Mouse (Mus musculus) megakaryocyte-erythroid progenitor cell, adult 5-6 weeks (primary cell): ENCODE data around the gene Zfp352. TPM values are rescaled to one million over a fixed set of nuclear protein-coding genes. Genes with fewer than 3 reads are reported as not detected.
"Not testable (repeated sequence)": the region's sequence is repeated elsewhere in the genome, so short reads cannot be mapped to it uniquely, and the experiment has no call there.

Source experiments
- ATAC-seq: replicated peaks from 2 replicates; pipeline ENCODE4 v1.8.0; 2016; ENCODE audit warnings: mild to moderate bottlenecking, inconsistent platforms; ENCODE audit not compliant: severe bottlenecking, poor library complexity, low FRiP score, low TSS enrichment
- total RNA-seq, 2 experiments: library from RNA; stranded (forward) in 1 of 2; stranded (reverse) in 1 of 2; fragments of 200-1000, 215-1000 nt in 1 of 2; fragments of >200 nt in 1 of 2; fragmentation: Nextera tagmentation in 1 of 2; gene quantifications; 2 replicates each; pipeline ENCODE4 v1.2.3; 2014 to 2017

The Zfp352 gene
- total RNA-seq (2014; fragmentation: Nextera tagmentation), result not detected in 2 replicates
- not detected in 2 replicates for total RNA-seq (2017)

DNA sequence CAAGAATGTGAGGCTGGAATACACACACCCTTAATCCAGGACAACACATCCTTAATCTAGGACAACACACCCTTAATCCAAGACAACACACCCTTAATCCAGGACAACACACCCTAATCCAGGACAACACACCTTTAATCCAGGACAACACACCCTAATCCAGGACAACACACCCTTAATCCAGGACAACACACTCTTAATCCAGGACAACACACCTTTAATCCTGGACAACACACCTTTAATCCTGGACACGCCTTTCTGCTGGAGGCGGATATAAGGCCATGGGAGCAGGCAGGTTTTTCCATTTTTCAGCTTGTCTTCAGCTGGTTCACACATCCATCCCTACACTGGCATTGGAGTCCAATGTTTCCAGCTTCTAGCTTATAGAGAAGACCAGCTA is at the start of gene Zfp352:
TSS of gene Zfp352 (plus strand) at position 301 of the 400 bp plus-strand sequence.
- ATAC-seq, result no peak

DNA sequence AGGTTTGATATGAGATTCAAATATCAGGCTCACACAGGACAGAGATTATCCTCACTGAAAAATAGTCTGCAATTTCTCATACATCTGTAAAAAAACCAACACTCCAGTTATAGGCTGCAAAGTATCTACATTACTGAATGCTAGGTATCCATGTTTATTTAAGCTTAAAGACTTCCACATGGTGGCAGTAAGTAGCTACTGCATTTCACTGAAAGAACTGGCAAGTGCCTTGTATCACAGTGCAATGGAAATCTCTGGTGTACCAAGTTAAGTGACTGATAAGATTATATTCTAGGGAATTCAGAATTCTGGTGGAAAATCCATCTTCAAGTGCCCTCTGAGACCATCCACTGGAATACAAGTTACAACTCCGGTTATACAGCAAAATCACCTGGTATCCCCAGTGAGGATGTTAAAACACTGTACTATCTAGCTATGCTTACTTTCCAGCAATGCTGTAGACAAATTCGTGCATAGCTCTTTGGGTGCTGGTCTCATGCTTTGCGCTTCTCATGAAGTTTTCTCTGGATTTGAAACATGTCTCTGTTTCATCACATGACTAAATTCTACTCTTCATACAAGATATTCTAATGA is 47.6 kb upstream of the Zfp352 start:
- ATAC-seq, result no peak

GRCm38 (mm10) chr4:90174036-90174435 is 44.6 kb upstream of the Zfp352 start:
- no peak for ATAC-seq

- ATAC-seq, result no peak
Observed at GRCm38 (mm10) chr4:90203421-90203820, 15.2 kb upstream of the Zfp352 start.

- no peak for ATAC-seq
Observed at GRCm38 (mm10) chr4:90211475-90211874, 7.1 kb upstream of the Zfp352 start.

GRCm38 (mm10) chr4:90212076-90212475 is 6.5 kb upstream of the Zfp352 start:
- no peak for ATAC-seq

- not testable (repeated sequence) for ATAC-seq
Observed at GRCm38 (mm10) chr4:90235646-90236045, 17.0 kb downstream of the Zfp352 start.

DNA sequence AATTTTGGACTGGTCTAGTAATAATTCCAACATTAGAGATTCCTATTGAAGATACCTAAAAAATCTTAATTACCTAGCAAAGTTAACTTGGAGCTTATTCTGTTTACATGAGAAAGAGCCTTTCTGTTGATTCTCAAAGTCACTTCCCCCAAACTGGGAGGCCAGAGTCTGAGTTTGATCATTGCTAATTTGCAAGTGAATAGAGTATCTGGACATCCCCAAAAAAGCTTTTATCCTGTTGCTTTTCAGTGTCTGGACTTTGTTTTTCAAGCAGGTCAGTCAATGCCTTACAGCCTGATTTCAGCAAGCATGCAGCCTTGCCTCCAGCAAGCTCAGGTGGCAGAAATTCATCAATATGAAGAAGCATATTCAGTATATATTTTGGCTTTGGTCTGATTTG is 51.2 kb downstream of the Zfp352 start:
- ATAC-seq, result no peak
